Mouse (Mus musculus) urinary bladder, postnatal 4 days (tissue): ENCODE measurements around the gene Npepl1.

Experiments used
- DNase-seq, 2 experiments: peaks; one replicate each; pipeline ENCODE4 v3.0.0; 2021 to 2022; ENCODE audit warnings: low spot score in 2 of 2

The Npepl1 gene

GRCm38 (mm10) chr2:174110783-174111549 is 817 bp downstream of the Npepl1 start:
- DNase-seq, result peak in 1 of 2 experiments; percentile 43

GRCm38 (mm10) chr2:174112931-174113330 is 2.8 kb downstream of the Npepl1 start:
- no peak for DNase-seq

GRCm38 (mm10) chr2:174114148-174114864 is 4.2 kb downstream of the Npepl1 start:
- peak in 1 of 2 experiments; percentile 56 for DNase-seq

- DNase-seq, result no peak
Measured at GRCm38 (mm10) chr2:174116929-174117328, 6.8 kb downstream of the Npepl1 start.

GRCm38 (mm10) chr2:174118141-174118540 is 8.0 kb downstream of the Npepl1 start:
- no peak for DNase-seq

GRCm38 (mm10) chr2:174119259-174119658 is 9.1 kb downstream of the Npepl1 start:
- DNase-seq, result peak in 1 of 2 experiments; percentile 15

- peak in 1 of 2 experiments; percentile 15 for DNase-seq
Measured at GRCm38 (mm10) chr2:174120631-174121030, 10.5 kb downstream of the Npepl1 start.

GRCm38 (mm10) chr2:174121411-174121947 is 11.3 kb downstream of the Npepl1 start:
- peak; percentile 14 to 49 for DNase-seq

- DNase-seq, result peak; percentile 6 to 34
Measured at GRCm38 (mm10) chr2:174122331-174122730, 12.2 kb downstream of the Npepl1 start.

- DNase-seq, result peak; percentile 13 to 55
Measured at GRCm38 (mm10) chr2:174123731-174124130, 13.6 kb downstream of the Npepl1 start.

GRCm38 (mm10) chr2:174126522-174127375 is 16.6 kb downstream of the Npepl1 start:
- DNase-seq, result peak; percentile 21 to 63

- DNase-seq, result no peak
Measured at GRCm38 (mm10) chr2:174127376-174127713, 17.2 kb downstream of the Npepl1 start.

- peak in 1 of 2 experiments; percentile 51 for DNase-seq
Measured at GRCm38 (mm10) chr2:174128926-174129325, 18.8 kb downstream of the Npepl1 start.

- DNase-seq, result peak in 1 of 2 experiments; percentile 50
Measured at GRCm38 (mm10) chr2:174130468-174131097, 20.4 kb downstream of the Npepl1 start.

- DNase-seq, result no peak
Measured at GRCm38 (mm10) chr2:174132413-174132969, 22.3 kb downstream of the Npepl1 start.

GRCm38 (mm10) chr2:174159035-174159434 is 48.9 kb downstream of the Npepl1 start:
- no peak for DNase-seq

GRCm38 (mm10) chr2:174160461-174160860 is 50.3 kb downstream of the Npepl1 start:
- no peak for DNase-seq
